Mouse (Mus musculus): Measurements from ENCODE around the gene Galnt4.

DNA sequence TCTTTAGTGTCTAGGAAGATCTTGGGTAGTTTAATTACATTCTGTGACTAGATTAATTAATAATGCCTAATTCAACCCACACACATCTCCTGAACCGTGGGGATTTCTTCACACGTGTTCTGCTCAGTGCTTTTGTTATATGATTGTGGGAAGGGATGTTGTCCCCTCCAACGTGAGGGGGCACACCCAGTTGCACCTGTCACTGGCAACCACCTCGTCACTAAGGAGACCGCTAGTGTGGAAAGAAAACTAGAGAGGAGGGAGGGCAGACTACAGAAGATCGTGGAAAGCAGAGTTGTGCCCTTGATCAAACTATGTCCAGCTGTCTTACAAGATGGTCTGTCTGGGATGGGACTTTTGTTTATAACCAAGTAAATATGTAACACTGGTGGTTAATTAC lies 21.9 kb upstream of the Galnt4 start:
- TF ChIP-seq CTCF (conservative IDR thresholded peaks at IDR 0.05; ENCODE audit: low read length), result no peak
- TF ChIP-seq POU5F1 (IDR thresholded peaks at IDR 0.05; ENCODE audit: borderline replicate concordance, low read length), result no peak
- TF ChIP-seq NANOG (IDR thresholded peaks at IDR 0.05; ENCODE audit: borderline replicate concordance, low read length), result no peak
